Mouse (Mus musculus): ENCODE data around the gene Ptp4a2. TPM values are rescaled to one million over a fixed set of nuclear protein-coding genes. Genes with fewer than 3 reads are reported as not detected.

The Ptp4a2 gene
- total and polyA plus RNA-seq, 3 experiments: 51.6 to 199 (median 194) TPM

DNA sequence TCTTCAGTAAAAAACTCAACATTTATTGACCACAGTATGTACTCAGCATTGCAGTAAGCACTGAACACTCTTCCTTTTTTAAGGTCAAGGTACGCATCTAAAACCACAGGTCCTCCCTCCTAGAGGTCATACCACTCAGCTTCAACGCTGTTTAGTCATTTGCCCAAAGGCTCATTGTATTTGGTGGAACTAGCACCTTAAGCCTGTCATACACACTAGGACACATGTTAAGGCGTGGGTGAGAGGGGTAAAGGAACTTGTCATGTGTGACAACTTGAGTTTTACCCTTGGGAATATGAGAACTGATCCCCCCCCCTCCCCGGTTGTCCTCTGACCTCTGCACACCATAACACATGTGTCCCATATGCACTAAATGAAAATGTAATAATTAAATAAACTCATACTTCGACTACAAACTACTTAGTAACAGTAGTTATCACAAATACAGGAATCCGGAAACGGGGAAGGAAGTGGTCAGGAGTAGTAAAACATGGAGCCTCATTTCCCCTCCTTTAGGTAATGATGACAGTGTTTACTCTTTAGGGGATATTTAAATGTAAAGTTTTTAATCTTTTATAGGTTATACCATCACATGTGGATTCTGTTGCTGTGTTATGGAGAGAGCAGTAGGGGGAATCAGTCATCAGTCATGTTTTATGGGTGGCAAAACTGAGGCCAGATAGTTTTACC lies 29.0 kb downstream of the Ptp4a2 start:
- no peak overlapping the region for H3K9ac ChIP-seq (ENCODE audit: low read depth, low read length)
- H3K27me3 ChIP-seq (ENCODE audit: control insufficient read depth, insufficient read depth, low read length): no peaks in the 10 kb centered on the region
- peaks cover 4% of the 10 kb centered on the region for H3K4me1 ChIP-seq (ENCODE audit: control insufficient read depth, insufficient read depth, low read length)
- 77% methylated on average over 7 of the region's 7 CpGs for WGBS
- intact Hi-C loops (cut with DNase I): no loop called here
- no peak for DNase-seq
- no peak overlapping the region for H3K27ac ChIP-seq
- H3K36me3 ChIP-seq (ENCODE audit: control insufficient read depth, insufficient read depth, low read length): peaks cover 11% of the 10 kb centered on the region
- peaks cover 8% of the 10 kb centered on the region for H3K79me2 ChIP-seq (replicated peaks; ENCODE audit: control insufficient read depth, insufficient read depth, low read length)
- TF ChIP-seq POLR2A (IDR thresholded peaks at IDR 0.05; ENCODE audit: insufficient read depth, low read depth, low read length): no peak
- TF ChIP-seq EP300 (IDR thresholded peaks at IDR 0.05; ENCODE audit: insufficient read depth, low read depth, low read length): no peak
- no peak for TF ChIP-seq CTCF (IDR thresholded peaks at IDR 0.05)
- no peak overlapping the region for H3K4me3 ChIP-seq

DNA sequence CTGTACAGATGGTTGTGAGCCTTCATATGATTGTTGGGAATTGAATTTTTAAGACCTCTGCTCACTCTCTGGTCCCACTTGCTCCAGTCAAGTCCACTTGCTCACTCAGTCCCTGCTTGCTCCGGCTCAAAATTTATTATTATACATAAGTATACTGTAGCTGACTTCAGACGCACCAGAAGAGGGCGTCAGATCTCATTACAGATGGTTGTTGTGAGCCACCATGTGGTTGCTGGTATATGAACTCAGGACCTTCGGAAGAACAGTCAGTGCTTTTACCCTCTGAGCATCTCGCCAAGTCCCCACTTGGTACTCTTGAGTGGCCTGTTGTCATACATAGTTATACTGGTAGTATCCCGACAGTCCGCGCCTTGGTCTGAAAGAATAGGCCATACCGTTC lies 35.8 kb downstream of the Ptp4a2 start:
- WGBS: 78% methylated on average over 9 of the region's 9 CpGs
- Histone ChIP-seq H3K27ac (no peak overlapping the region), H3K36me3 (ENCODE audit: control insufficient read depth, insufficient read depth, low read length) (peaks cover 7% of the 10 kb centered on the region), H3K27me3 (ENCODE audit: control insufficient read depth, insufficient read depth, low read length) (no peaks in the 10 kb centered on the region), H3K79me2 (replicated peaks; ENCODE audit: control insufficient read depth, insufficient read depth, low read length) (no peaks in the 10 kb centered on the region; the same call in 1 of the 2 replicates), H3K4me3 (no peak overlapping the region), H3K4me1 (ENCODE audit: control insufficient read depth, insufficient read depth, low read length) (no peaks in the 10 kb centered on the region), H3K9ac (ENCODE audit: low read depth, low read length) (no peak overlapping the region)
- TF ChIP-seq CTCF (IDR thresholded peaks at IDR 0.05) (peak; percentile 42), POLR2A (IDR thresholded peaks at IDR 0.05; ENCODE audit: insufficient read depth, low read depth, low read length) (no peak)
- intact Hi-C loops (cut with DNase I): loop anchor here (5.0 kb wide), 1 partner anchor 60 kb away; no protein-coding TSS in a partner anchor
- no peak for DNase-seq

DNA sequence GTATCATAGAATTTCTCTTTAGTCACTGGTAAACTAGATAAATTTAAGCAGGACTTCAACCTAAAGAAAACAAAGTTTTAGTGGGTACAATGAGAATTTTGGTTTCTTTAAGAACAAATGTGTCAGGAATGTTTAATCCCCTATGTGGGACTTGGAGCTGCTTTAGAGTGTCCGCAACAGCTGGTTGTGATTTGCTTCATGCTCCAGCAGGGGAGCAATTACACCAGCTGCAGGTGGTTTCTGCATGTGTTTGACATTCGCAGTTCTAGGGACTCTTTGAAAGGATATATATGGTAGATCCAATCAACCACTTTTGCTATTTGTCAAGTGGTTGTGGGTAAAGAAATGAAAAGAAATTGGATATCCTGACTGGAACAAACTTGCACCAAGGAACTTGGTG lies 39.5 kb downstream of the Ptp4a2 start:
- Histone ChIP-seq H3K36me3 (ENCODE audit: control insufficient read depth, insufficient read depth, low read length) (peaks cover 4% of the 10 kb centered on the region), H3K4me3 (no peak overlapping the region), H3K27me3 (ENCODE audit: control insufficient read depth, insufficient read depth, low read length) (no peaks in the 10 kb centered on the region), H3K4me1 (ENCODE audit: control insufficient read depth, insufficient read depth, low read length) (peaks cover 10% of the 10 kb centered on the region), H3K9ac (ENCODE audit: low read depth, low read length) (no peak overlapping the region), H3K27ac (no peak overlapping the region), H3K79me2 (replicated peaks; ENCODE audit: control insufficient read depth, insufficient read depth, low read length) (no peaks in the 10 kb centered on the region; the same call in 1 of the 2 replicates)
- TF ChIP-seq EP300 (IDR thresholded peaks at IDR 0.05; ENCODE audit: insufficient read depth, low read depth, low read length): no peak
- 0 out of 2 replicates have a peak, but pooled peaks have one; percentile 14 for TF ChIP-seq CTCF (IDR thresholded peaks at IDR 0.05)
- intact Hi-C loops (cut with DNase I): no loop called here
- 93% methylated on average over 2 of the region's 2 CpGs for WGBS
- DNase-seq: no peak

DNA sequence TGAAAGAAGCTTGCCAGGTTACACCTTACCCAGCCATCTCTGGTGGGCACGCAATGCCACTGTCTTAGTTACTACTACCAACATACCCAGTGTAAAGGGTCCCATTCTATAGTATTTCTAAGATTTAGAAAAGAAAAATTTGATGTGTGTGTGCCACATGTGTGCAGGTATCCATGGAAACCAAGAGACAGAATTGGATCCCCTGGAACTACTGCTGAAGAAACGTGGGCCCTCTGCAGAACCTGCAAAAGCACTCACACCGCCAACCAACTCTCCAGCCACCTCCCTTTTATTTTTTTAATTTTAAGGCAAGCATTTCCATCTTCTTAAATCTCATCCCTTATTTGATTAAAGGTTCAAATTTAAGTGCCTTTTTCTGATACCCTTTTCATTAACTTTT lies 40.8 kb downstream of the Ptp4a2 start:
- DNase-seq: no peak
- H3K27me3 ChIP-seq (ENCODE audit: control insufficient read depth, insufficient read depth, low read length): no peaks in the 10 kb centered on the region
- intact Hi-C loops (cut with DNase I): no loop called here
- no peaks in the 10 kb centered on the region for H3K79me2 ChIP-seq (replicated peaks; ENCODE audit: control insufficient read depth, insufficient read depth, low read length)
- WGBS: 82% methylated on average over 3 of the region's 3 CpGs
- no peaks in the 10 kb centered on the region for H3K36me3 ChIP-seq (ENCODE audit: control insufficient read depth, insufficient read depth, low read length)
- H3K4me1 ChIP-seq (ENCODE audit: control insufficient read depth, insufficient read depth, low read length): peaks cover 11% of the 10 kb centered on the region
- TF ChIP-seq CTCF (IDR thresholded peaks at IDR 0.05) (no peak), EP300 (IDR thresholded peaks at IDR 0.05; ENCODE audit: insufficient read depth, low read depth, low read length) (no peak), POLR2A (IDR thresholded peaks at IDR 0.05; ENCODE audit: insufficient read depth, low read depth, low read length) (no peak)
- no peak overlapping the region for H3K4me3 ChIP-seq
- no peak overlapping the region for H3K9ac ChIP-seq (ENCODE audit: low read depth, low read length)
- no peak overlapping the region for H3K27ac ChIP-seq

DNA sequence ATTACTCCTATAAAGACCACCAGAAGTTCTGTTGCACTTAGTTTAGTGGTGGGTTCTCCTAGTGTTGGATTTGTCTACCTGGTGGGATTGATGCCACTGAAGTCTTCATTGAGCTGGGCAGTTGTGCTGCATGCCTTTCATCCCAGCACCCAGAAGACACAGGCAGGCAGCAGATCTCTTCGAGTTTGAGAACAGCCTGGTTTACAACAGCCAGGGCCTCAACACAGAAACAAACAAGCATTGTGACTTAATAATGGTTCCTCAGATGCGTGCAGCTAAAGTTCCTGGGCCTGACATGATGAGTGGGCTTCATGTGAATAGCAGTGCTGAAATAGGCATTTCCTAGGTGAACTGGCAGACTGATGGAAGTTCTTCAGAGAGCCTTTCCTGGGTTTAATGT lies 42.0 kb downstream of the Ptp4a2 start:
- no peak overlapping the region for H3K4me3 ChIP-seq
- H3K79me2 ChIP-seq (replicated peaks; ENCODE audit: control insufficient read depth, insufficient read depth, low read length): no peaks in the 10 kb centered on the region
- no peak for DNase-seq
- no peaks in the 10 kb centered on the region for H3K36me3 ChIP-seq (ENCODE audit: control insufficient read depth, insufficient read depth, low read length)
- TF ChIP-seq POLR2A (IDR thresholded peaks at IDR 0.05; ENCODE audit: insufficient read depth, low read depth, low read length) (no peak), EP300 (IDR thresholded peaks at IDR 0.05; ENCODE audit: insufficient read depth, low read depth, low read length) (no peak), CTCF (IDR thresholded peaks at IDR 0.05) (no peak)
- WGBS: 79% methylated on average over 2 of the region's 2 CpGs
- H3K9ac ChIP-seq (ENCODE audit: low read depth, low read length): no peak overlapping the region
- intact Hi-C loops (cut with DNase I): no loop called here
- H3K27ac ChIP-seq: no peak overlapping the region
- peaks cover 11% of the 10 kb centered on the region for H3K4me1 ChIP-seq (ENCODE audit: control insufficient read depth, insufficient read depth, low read length)
- no peaks in the 10 kb centered on the region for H3K27me3 ChIP-seq (ENCODE audit: control insufficient read depth, insufficient read depth, low read length)

DNA sequence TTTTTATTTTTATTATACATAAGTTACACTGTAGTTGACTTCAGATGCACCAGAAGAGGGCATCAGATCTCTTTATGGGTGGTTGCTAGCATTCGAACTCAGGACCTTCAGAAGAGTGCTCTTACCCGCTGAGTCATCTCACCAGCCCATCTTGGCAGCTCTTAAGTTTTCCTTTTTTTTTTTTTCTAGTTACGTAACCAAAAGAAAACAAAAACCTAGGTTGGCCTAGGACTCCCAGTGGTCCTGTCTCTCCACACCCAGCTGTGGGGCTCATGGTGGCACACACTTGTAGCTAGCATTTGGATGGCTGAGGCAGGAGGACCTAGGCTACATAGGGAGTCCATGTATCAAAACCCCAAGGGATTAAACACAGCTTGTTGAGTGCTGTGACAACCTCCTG lies 43.0 kb downstream of the Ptp4a2 start:
- Histone ChIP-seq H3K27ac (no peak overlapping the region), H3K27me3 (ENCODE audit: control insufficient read depth, insufficient read depth, low read length) (no peaks in the 10 kb centered on the region), H3K9ac (ENCODE audit: low read depth, low read length) (no peak overlapping the region), H3K4me3 (no peak overlapping the region), H3K4me1 (ENCODE audit: control insufficient read depth, insufficient read depth, low read length) (peaks cover 11% of the 10 kb centered on the region), H3K79me2 (replicated peaks; ENCODE audit: control insufficient read depth, insufficient read depth, low read length) (no peaks in the 10 kb centered on the region), H3K36me3 (ENCODE audit: control insufficient read depth, insufficient read depth, low read length) (no peaks in the 10 kb centered on the region)
- intact Hi-C loops (cut with DNase I): loop anchor here (2.0 kb wide), 1 partner anchor 59 kb away; no protein-coding TSS in a partner anchor
- WGBS: 73% methylated on average over 3 of the region's 3 CpGs
- TF ChIP-seq CTCF (IDR thresholded peaks at IDR 0.05) (no peak), POLR2A (IDR thresholded peaks at IDR 0.05; ENCODE audit: insufficient read depth, low read depth, low read length) (no peak)
- no peak for DNase-seq

Data from heart, adult 2 months (tissue).